Mouse (Mus musculus) olfactory bulb, adult 2 months (tissue): Measurements from ENCODE around the gene Dab2ip. TPM values are rescaled to one million over a fixed set of nuclear protein-coding genes. Genes with fewer than 3 reads are reported as not detected.

Experiments
- H3K27ac ChIP-seq: fragments of 200-500 bp; 2 replicates; pipeline ENCODE4 v1.5.1; 2012; ENCODE audit warnings: low read depth, low read length; ENCODE audit not compliant: insufficient read depth
- H3K4me1 ChIP-seq: fragments of 200-500 bp; 2 replicates; pipeline ENCODE4 v1.6.1; 2012; ENCODE audit warnings: low read length; ENCODE audit not compliant: control insufficient read depth, insufficient read depth
- H3K4me3 ChIP-seq: fragments of 200-500 bp; 2 replicates; pipeline ENCODE4 v1.5.1; 2012; ENCODE audit warnings: mild to moderate bottlenecking, low read depth, low read length, moderate library complexity; ENCODE audit not compliant: insufficient read depth
- CTCF ChIP-seq: fragments of 200-500 bp; IDR thresholded peaks from 2 replicates; pipeline ENCODE4 v1.5.1; 2012; ENCODE audit warnings: low read depth, mild to moderate bottlenecking, low read length, moderate library complexity; ENCODE audit not compliant: insufficient read depth
- POLR2A ChIP-seq: fragments of 200-500 bp; IDR thresholded peaks from 2 replicates; pipeline ENCODE4 v1.6.1; 2012; ENCODE audit warnings: mild to moderate bottlenecking, low read depth, low read length, moderate library complexity; ENCODE audit not compliant: insufficient read depth
- WGBS: fragments of 180-500 bp; shearing (Covaris S2); methylation state at CpG from one replicate; pipeline ENCODE4 v1.1.7; 2018; 5-methylcytosine and 5-hydroxymethylcytosine counted together
- polyA plus RNA-seq: library from polyadenylated mRNA; stranded (reverse); fragments of >200 nt; gene quantifications from 2 replicates; pipeline ENCODE4 v1.2.4, GENCODE M21; 2012; ENCODE audit warnings: low replicate concordance; ENCODE audit not compliant: missing spikeins, insufficient read depth, insufficient read length

The Dab2ip gene
- polyA plus RNA-seq, 1 experiment = not detected

- no peak overlapping the region for H3K4me3 ChIP-seq
- WGBS = 91% methylated on average over 4 of the region's 4 CpGs
- H3K4me1 ChIP-seq = peaks cover 5% of the 10 kb centered on the region; the same call in 1 of the 2 replicates
- no peak overlapping the region for H3K27ac ChIP-seq
- TF ChIP-seq POLR2A = no peak
Observed at GRCm38 (mm10) chr2:35633392-35633791, 75.3 kb downstream of the Dab2ip start.

DNA sequence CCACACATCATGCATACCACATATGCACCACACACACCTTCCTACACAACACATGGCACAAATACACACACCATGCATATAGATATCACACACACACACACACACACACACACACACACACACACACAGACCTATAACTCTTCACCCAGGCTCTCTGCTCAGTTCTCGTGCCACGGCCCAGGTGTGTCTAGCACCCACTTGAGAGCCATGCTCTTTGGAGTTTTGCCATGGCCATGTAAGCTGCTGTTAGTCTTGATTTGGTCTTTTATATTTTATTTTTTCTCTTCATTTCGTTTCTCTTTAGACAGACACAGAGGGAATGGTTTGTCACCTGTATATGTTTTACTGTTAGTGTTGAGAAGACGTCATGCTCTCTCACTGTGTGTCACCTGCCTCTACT is 76.9 kb downstream of the Dab2ip start:
- TF ChIP-seq CTCF = no peak
- TF ChIP-seq POLR2A = no peak
- peaks cover 3% of the 10 kb centered on the region; the same call in 1 of the 2 replicates for H3K4me1 ChIP-seq
- 93% methylated on average over 4 of the region's 4 CpGs for WGBS
- no peak overlapping the region for H3K4me3 ChIP-seq
- no peak overlapping the region for H3K27ac ChIP-seq

GRCm38 (mm10) chr2:35635541-35635940 is 77.5 kb downstream of the Dab2ip start:
- TF ChIP-seq POLR2A = no peak
- TF ChIP-seq CTCF = no peak
- H3K4me1 ChIP-seq = peaks cover 7% of the 10 kb centered on the region
- no peak overlapping the region for H3K27ac ChIP-seq
- H3K4me3 ChIP-seq = no peak overlapping the region
- 78% methylated on average over 4 of the region's 4 CpGs for WGBS

GRCm38 (mm10) chr2:35637880-35638535 is 79.9 kb downstream of the Dab2ip start:
- Histone ChIP-seq H3K4me1 (peaks cover 13% of the 10 kb centered on the region), H3K27ac (no peak overlapping the region), H3K4me3 (no peak overlapping the region)
- TF ChIP-seq CTCF = no peak
- TF ChIP-seq POLR2A = no peak
- WGBS = 45% methylated on average over 13 of the region's 13 CpGs

DNA sequence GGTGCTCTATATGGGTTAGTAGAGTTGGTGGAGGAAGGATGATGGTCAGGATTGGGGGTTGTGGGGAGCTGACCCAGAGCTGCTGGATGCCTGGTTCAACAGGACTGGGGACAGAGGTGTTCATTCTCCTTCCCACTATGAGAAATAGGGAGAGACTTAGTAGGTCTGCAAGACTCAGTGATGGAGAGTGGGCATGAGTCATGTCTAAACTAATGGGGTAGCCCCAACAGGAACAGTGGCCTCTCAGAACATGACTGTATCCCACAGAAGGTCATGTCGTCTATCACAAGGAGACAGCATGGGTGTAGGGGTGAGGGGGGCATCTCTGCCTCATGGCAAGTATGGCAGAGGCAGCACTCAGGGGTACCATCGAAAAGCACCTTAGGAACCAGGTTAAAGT is 81.7 kb downstream of the Dab2ip start:
- WGBS = 89% methylated on average over 2 of the region's 2 CpGs
- H3K4me3 ChIP-seq = no peak overlapping the region
- peaks cover 13% of the 10 kb centered on the region for H3K4me1 ChIP-seq
- H3K27ac ChIP-seq = no peak overlapping the region
- TF ChIP-seq POLR2A = no peak
- TF ChIP-seq CTCF = no peak

DNA sequence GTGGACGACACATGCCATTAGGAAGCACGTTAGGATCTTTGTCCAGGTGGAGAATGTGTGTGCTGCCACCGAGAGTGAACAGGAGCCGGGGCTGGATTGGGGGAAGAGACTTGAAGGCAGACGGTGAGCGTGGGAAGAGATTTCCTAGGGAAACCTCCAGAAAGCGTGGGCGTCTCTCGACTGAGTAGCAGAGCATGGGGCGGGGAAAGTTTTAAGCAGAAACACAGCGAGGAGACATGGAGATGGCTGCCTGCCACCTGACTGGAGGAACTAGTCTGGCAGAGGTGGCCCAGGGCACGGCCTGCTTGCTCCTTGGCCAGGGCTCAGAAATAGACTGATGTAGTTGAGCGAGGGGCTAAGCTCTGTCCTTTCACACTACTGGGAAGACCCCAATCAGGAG is 82.5 kb downstream of the Dab2ip start:
- Histone ChIP-seq H3K4me1 (peaks cover 13% of the 10 kb centered on the region), H3K27ac (no peak overlapping the region), H3K4me3 (no peak overlapping the region)
- TF ChIP-seq CTCF (no peak), POLR2A (no peak)
- 33% methylated on average over 13 of the region's 13 CpGs for WGBS

DNA sequence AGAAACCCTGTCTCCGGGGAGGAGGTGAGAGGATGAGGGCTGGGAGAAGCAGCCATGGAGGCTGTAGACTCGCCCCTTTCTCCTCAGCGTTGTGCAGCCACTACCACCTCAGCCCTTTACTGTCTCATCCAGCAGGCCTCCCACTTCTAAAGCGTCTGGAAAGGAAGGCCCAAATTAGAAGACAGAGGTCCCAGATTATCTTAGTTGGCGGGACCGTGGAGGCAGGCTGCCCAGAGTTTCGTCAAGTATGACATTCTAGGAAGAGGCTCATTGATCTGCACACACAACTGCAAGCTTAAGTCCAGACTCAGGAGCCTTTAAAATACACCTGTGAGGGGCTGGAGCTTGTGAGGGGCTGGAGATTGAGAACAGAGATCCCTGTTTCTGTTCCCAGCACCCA is 84.2 kb downstream of the Dab2ip start:
- no peak overlapping the region for H3K4me3 ChIP-seq
- TF ChIP-seq POLR2A = no peak
- no peak for TF ChIP-seq CTCF
- H3K27ac ChIP-seq = no peak overlapping the region
- H3K4me1 ChIP-seq = peaks cover 13% of the 10 kb centered on the region
- WGBS = 79% methylated on average over 7 of the region's 7 CpGs

DNA sequence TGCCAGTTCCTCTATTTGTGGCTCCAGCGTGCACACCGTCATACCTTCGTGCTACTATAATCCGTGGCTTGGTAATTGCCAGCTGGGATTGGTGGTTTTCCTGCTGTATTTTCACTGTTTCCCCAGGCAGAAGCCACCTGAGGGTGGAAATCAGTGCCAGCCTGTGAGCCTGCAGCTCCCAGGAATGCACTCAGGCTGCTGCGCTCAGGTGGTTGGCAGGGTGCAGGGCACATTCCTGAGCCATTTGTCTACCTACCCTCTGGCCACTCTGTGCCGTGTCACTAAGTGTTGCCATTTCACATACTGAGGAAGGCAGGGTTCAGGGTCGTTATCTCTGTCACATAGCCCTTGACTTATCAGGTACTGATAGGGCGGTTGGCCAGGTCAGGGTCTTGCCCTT is 88.5 kb downstream of the Dab2ip start:
- no peak overlapping the region for H3K27ac ChIP-seq
- 98% methylated on average over 8 of the region's 8 CpGs for WGBS
- TF ChIP-seq CTCF (no peak), POLR2A (no peak)

DNA sequence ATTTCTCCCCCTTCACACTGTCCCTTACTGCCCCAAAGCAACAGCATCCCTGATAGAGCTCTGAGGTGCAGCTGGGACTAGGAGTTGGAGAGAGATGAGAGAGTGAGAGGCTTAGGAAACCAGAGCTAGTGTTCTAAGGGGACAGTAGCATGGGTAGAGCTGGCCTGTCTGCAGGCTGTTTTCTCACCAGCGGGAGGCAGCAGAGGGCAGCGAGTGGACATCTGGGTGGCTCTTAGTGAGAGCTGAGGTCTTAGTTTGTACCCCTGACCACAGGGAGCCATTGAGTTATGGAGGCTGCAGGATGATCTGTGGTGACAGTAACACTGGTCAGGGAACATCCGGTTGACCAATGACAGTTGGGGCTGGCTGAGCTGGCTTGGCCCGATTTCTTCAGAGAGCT is 91.6 kb downstream of the Dab2ip start:
- 42% methylated on average over 4 of the region's 4 CpGs for WGBS
- H3K4me1 ChIP-seq = 0 out of 2 replicates have a peak, but pooled peaks cover 2% of the 10 kb centered on the region
- TF ChIP-seq POLR2A (no peak), CTCF (0 out of 2 replicates have a peak, but pooled peaks have one; percentile 61)
- H3K27ac ChIP-seq = no peak overlapping the region
- no peak overlapping the region for H3K4me3 ChIP-seq

More for the DNA sequence above, 88.5 kb downstream of the Dab2ip start:
- H3K4me1 ChIP-seq = no peaks in the 10 kb centered on the region
- no peak overlapping the region for H3K4me3 ChIP-seq

GRCm38 (mm10) chr2:35651297-35651731 is 93.2 kb downstream of the Dab2ip start:
- WGBS = 59% methylated on average over 6 of the region's 6 CpGs
- Histone ChIP-seq H3K4me3 (no peak overlapping the region), H3K4me1 (peaks cover 2% of the 10 kb centered on the region; the same call in 1 of the 2 replicates), H3K27ac (no peak overlapping the region)
- TF ChIP-seq POLR2A = no peak
- no peak for TF ChIP-seq CTCF

DNA sequence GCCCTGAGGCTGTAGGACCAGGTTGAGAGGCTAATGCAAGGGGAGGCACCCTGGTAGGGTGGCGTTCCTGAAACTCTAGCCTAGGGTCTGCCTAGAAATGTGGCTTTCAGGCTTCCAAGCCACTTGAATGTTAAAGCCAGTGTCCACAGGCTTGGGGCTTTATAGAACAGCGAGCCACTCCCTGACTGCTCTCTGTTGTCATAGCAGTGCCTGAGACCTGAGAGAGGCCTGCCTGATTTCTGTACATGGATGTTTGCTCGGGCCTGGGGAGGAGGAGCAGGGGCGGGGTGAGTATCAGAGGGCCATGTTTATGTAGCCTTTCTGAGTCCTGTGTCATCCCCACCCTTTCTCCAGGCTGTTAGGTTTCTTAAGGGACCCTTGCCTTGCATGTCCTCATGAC is 94.9 kb downstream of the Dab2ip start:
- WGBS = 92% methylated on average over 4 of the region's 4 CpGs

More for the DNA sequence above, 94.9 kb downstream of the Dab2ip start:
- Histone ChIP-seq H3K4me1 (peaks cover 2% of the 10 kb centered on the region; the same call in 1 of the 2 replicates), H3K4me3 (no peak overlapping the region), H3K27ac (no peak overlapping the region)
- no peak for TF ChIP-seq CTCF
- TF ChIP-seq POLR2A = no peak
